Comparison of ENCODE assay signal across 14 mouse cellular contexts in the genomic region with DNA sequence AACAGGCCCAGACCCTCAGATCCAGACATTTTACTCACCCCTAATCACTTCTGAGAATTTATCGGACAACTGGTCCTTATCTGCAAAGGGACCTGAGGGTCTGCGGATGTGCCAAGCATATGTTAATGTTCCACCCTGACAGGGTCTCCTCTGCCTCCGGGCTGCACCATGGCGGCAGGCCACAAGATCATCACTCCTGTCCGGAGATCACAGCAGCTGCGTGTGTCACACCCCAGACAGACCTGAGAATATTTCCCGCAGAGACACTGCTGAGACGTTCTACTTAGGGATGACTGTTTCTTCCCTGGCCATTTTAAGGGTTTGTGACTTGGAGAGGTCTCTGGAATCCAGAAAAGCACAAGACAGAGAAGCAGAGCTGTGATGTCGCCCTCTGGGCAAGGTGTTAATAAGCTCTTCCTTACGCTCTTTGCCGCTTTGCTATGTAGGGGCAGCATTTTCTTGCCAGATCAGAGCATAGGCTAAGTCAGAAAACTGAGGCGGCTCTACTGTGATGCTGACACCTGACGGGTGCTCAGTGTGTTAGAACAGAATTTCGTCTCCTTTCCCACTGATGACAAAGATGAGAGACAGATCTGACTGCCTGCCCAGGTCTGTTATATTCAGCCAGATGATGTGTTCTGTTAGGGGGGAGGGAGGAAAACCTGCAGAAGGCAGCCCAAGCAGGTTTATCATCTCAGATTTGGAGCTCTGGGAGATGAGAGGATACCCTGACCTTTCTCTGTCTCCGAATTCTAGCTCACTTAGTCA.
DNase-seq lines count a peak whose midpoint lies in the region; ATAC-seq and TF ChIP-seq lines count a peak whose summit lies in the region.
"Had no signal": no experiment of that assay in that cellular context is flagged by ENCODE, and none has a peak within 500 bp of the region (broad histone marks: within the 10 kb centered on the region; RNA-seq: fewer than 3 reads in every experiment).

No protein-coding gene starts in this region.

- DNase-seq in hindbrain, embryonic 11.5 days (ENCODE audit: low spot score), result no peak
- no peak for DNase-seq in testis, postnatal 14 days (ENCODE audit: low spot score)
- no peak for DNase-seq in hindbrain, postnatal 0 days (ENCODE audit: low spot score)
- DNase-seq in cerebellum, adult 8-10 months, result no peak
- DNase-seq in cerebellum, postnatal 10 days, result no peak
- no peak for DNase-seq in embryo, embryonic 10 days (ENCODE audit: low spot score)
- DNase-seq: cerebellum, adult 11 months; kidney, adult 11 months; liver had no signal

- TF ChIP-seq POLR2A in testis, adult 2 months (IDR thresholded peaks at IDR 0.05; ENCODE audit: control insufficient read depth, low read depth, low read length), result no peak

- H3K9me3 ChIP-seq in hindbrain, embryonic 13.5 days, result no peaks in the 10 kb centered on the region
- H3K9me3 ChIP-seq in hindbrain, embryonic 11.5 days (ENCODE audit: control insufficient read depth, low read length), result no peaks in the 10 kb centered on the region
- H3K9me3 ChIP-seq in hindbrain, postnatal 0 days (ENCODE audit: low read length), result no peaks in the 10 kb centered on the region
- H3K9me3 ChIP-seq: neural tube, embryonic 12.5 days had no signal

- no peak for TF ChIP-seq CTCF in testis, adult 2 months (IDR thresholded peaks at IDR 0.05; ENCODE audit: control insufficient read depth, insufficient read depth, insufficient replicate concordance, low read depth, low read length)
- no peak for TF ChIP-seq CTCF in hindbrain, postnatal 0 days (IDR thresholded peaks at IDR 0.05; ENCODE audit: low read depth)

- no peak for ATAC-seq in hindbrain, embryonic 13.5 days (ENCODE audit: low FRiP score)
- no peak for ATAC-seq in hindbrain, embryonic 11.5 days (ENCODE audit: low FRiP score)
- ATAC-seq in hindbrain, postnatal 0 days, result peak; percentile 18

- H3K27ac ChIP-seq in hindbrain, embryonic 13.5 days, result peak overlapping the region; percentile 30; the same call in 1 of the 2 replicates
- no peak overlapping the region for H3K27ac ChIP-seq in hindbrain, embryonic 11.5 days (ENCODE audit: low read depth, low read length)
- H3K27ac ChIP-seq in testis, adult 2 months (ENCODE audit: control insufficient read depth, insufficient read depth, low read depth, low read length), result peak overlapping the region; percentile 26; the same call in 1 of the 2 replicates
- H3K27ac ChIP-seq in hindbrain, postnatal 0 days, result peak overlapping the region; percentile 67
- H3K27ac ChIP-seq: heart, adult 2 months; neural tube, embryonic 12.5 days had no signal

- H3K27me3 ChIP-seq in hindbrain, embryonic 13.5 days, result no peaks in the 10 kb centered on the region
- no peaks in the 10 kb centered on the region for H3K27me3 ChIP-seq in hindbrain, embryonic 11.5 days (ENCODE audit: control insufficient read depth, insufficient read depth, low read length)
- no peaks in the 10 kb centered on the region for H3K27me3 ChIP-seq in testis, adult 2 months (ENCODE audit: control insufficient read depth, insufficient read depth, low read length)
- no peaks in the 10 kb centered on the region for H3K27me3 ChIP-seq in hindbrain, postnatal 0 days (ENCODE audit: insufficient read depth, low read length)
- H3K27me3 ChIP-seq: neural tube, embryonic 12.5 days had no signal

- H3K4me3 ChIP-seq in hindbrain, embryonic 13.5 days, result no peak overlapping the region
- no peak overlapping the region for H3K4me3 ChIP-seq in hindbrain, embryonic 11.5 days (ENCODE audit: low read depth, low read length)
- H3K4me3 ChIP-seq in testis, adult 2 months (ENCODE audit: control insufficient read depth, low read depth, low read length), result no peak overlapping the region
- no peak overlapping the region for H3K4me3 ChIP-seq in hindbrain, postnatal 0 days (ENCODE audit: low read length)
- H3K4me3 ChIP-seq: heart, adult 2 months; neural tube, embryonic 12.5 days had no signal

- peak overlapping the region; percentile 26; the same call in 1 of the 2 replicates for H3K9ac ChIP-seq in hindbrain, embryonic 13.5 days
- no peak overlapping the region for H3K9ac ChIP-seq in hindbrain, embryonic 11.5 days (ENCODE audit: low read depth, low read length)
- H3K9ac ChIP-seq in hindbrain, postnatal 0 days (replicated peaks; ENCODE audit: low read length), result no peak overlapping the region
- H3K9ac ChIP-seq: lung, embryonic 14.5 days; neural tube, embryonic 12.5 days had no signal

- peaks cover 38% of the 10 kb centered on the region for H3K4me1 ChIP-seq in hindbrain, embryonic 13.5 days (replicated peaks)
- H3K4me1 ChIP-seq in hindbrain, embryonic 11.5 days (replicated peaks; ENCODE audit: control insufficient read depth, insufficient read depth, low read length), result no peaks in the 10 kb centered on the region
- no peaks in the 10 kb centered on the region; the same call in 1 of the 2 replicates for H3K4me1 ChIP-seq in testis, adult 2 months (ENCODE audit: control insufficient read depth, insufficient read depth, low read length)
- H3K4me1 ChIP-seq in hindbrain, postnatal 0 days (ENCODE audit: insufficient read depth, low read length), result peaks cover 31% of the 10 kb centered on the region

- H3K36me3 ChIP-seq in hindbrain, embryonic 13.5 days, result no peaks in the 10 kb centered on the region
- no peaks in the 10 kb centered on the region for H3K36me3 ChIP-seq in hindbrain, embryonic 11.5 days (ENCODE audit: control insufficient read depth, insufficient read depth, low read length)
- H3K36me3 ChIP-seq in testis, adult 2 months (ENCODE audit: control insufficient read depth, insufficient read depth, low read length), result no peaks in the 10 kb centered on the region
- no peaks in the 10 kb centered on the region for H3K36me3 ChIP-seq in hindbrain, postnatal 0 days (ENCODE audit: insufficient read depth, low read length)

- WGBS in hindbrain, embryonic 13.5 days, result 74% methylated on average over 15 of the region's 15 CpGs
- WGBS in hindbrain, embryonic 11.5 days, result 86% methylated on average over 15 of the region's 15 CpGs
- 50% methylated on average over 15 of the region's 15 CpGs for WGBS in hindbrain, postnatal 0 days

- no peak overlapping the region for H3K4me2 ChIP-seq in hindbrain, embryonic 13.5 days
- no peak overlapping the region for H3K4me2 ChIP-seq in hindbrain, embryonic 11.5 days (replicated peaks; ENCODE audit: low read depth, low read length)
- H3K4me2 ChIP-seq in hindbrain, postnatal 0 days (ENCODE audit: low read depth, low read length), result no peak overlapping the region
- H3K4me2 ChIP-seq: lung, embryonic 14.5 days; neural tube, embryonic 12.5 days had no signal
